Mouse (Mus musculus) MEL (cell line): ENCODE data around the gene Cdca3.
"Not testable (repeated sequence)": the region's sequence is repeated elsewhere in the genome, so short reads cannot be mapped to it uniquely, and the experiment has no call there.

Experiments
- CTCF ChIP-seq, 3 experiments: IDR thresholded peaks in 2 of 3; conservative IDR thresholded peaks in 1 of 3; 2 replicates each; pipeline ENCODE4 v1.5.1; 2011 to 2012; ENCODE audit warnings: low read length in 3 of 3, low read depth in 2 of 3, mild to moderate bottlenecking in 2 of 3, improper control_type of control experiment in 1 of 3, inconsistent platforms in 1 of 3, mixed read lengths in 1 of 3, moderate library complexity in 1 of 3; ENCODE audit not compliant: control insufficient read depth in 1 of 3, insufficient read depth in 1 of 3, poor library complexity in 1 of 3, severe bottlenecking in 1 of 3
- EP300 ChIP-seq, 2 experiments: IDR thresholded peaks; 2 replicates each; pipeline ENCODE4 v1.6.1; 2011; ENCODE audit warnings: improper control_type of control experiment in 2 of 2, low read length in 2 of 2, low read depth in 1 of 2, mild to moderate bottlenecking in 1 of 2

- TF ChIP-seq CTCF (IDR thresholded peaks at IDR 0.05 in 2 of 3, conservative IDR thresholded peaks at IDR 0.05 in 1 of 3; ENCODE audit: control insufficient read depth in 1 of 3, insufficient read depth in 1 of 3, low read depth in 2 of 3, low read length in 3 of 3, poor library complexity in 1 of 3, severe bottlenecking in 1 of 3); EP300 (IDR thresholded peaks at IDR 0.05; ENCODE audit: low read depth in 1 of 2, low read length in 2 of 2): not testable (repeated sequence)
Measured at GRCm38 (mm10) chr6:124810566-124811402, 18.6 kb upstream of the Cdca3 start.
